10 mouse cellular contexts compared by ENCODE assay signal in the genomic region with DNA sequence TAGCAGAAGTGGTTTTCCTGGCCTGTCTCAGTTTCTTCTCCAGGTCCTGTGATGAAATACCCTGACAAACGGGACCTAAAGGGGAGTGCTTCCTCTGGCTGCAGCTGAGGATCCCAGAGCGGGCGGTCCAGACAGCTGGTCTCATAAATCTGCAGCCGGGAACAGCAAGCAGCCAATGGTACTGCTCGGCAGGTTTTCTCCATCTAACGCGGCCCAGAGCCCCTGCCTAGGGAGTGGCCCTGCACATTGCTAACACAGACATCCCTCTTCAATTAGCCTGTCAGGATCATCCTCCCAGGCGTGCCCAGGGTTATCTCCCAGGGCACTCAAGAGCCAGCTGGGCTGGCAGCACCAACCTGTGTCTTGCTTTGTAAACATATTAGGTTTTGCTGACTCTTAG. TPM values are rescaled to one million over a fixed set of nuclear protein-coding genes. Genes with fewer than 3 reads are reported as not detected.
DNase-seq lines count a peak whose midpoint lies in the region; ATAC-seq and TF ChIP-seq lines count a peak whose summit lies in the region.
"Had no signal": no experiment of that assay in that cellular context is flagged by ENCODE, and none has a peak within 500 bp of the region (broad histone marks: within the 10 kb centered on the region; RNA-seq: fewer than 3 reads in every experiment).

No protein-coding gene starts in this region.

- ATAC-seq in forebrain, embryonic 13.5 days: no peak
- ATAC-seq in forebrain, postnatal 0 days: no peak
- ATAC-seq in inflammation-experienced regulatory T-cells, adult 6 months: no peak

- no peaks in the 10 kb centered on the region for H3K36me3 ChIP-seq in forebrain, embryonic 13.5 days (ENCODE audit: poor library complexity, severe bottlenecking)
- peaks cover 3% of the 10 kb centered on the region for H3K36me3 ChIP-seq in forebrain, postnatal 0 days (ENCODE audit: insufficient read depth)

- no peaks in the 10 kb centered on the region for H3K9me3 ChIP-seq in forebrain, embryonic 13.5 days (replicated peaks)
- no peaks in the 10 kb centered on the region for H3K9me3 ChIP-seq in forebrain, postnatal 0 days (ENCODE audit: low read length)
- H3K9me3 ChIP-seq: limb, embryonic 15.5 days had no signal

- DNase-seq in forebrain, postnatal 0 days: no peak
- peak; percentile 16 to 29 for DNase-seq in urinary bladder, postnatal 36 days (ENCODE audit: low spot score in 2 of 2)
- no peak for DNase-seq in urinary bladder, postnatal 25 days (ENCODE audit: low spot score)
- peak; percentile 83 for DNase-seq in mesoderm, embryonic 11.5 days (ENCODE audit: low read depth, low spot score)
- DNase-seq in layer of hippocampus, postnatal 10 days (ENCODE audit: low spot score in 2 of 2): no peak
- DNase-seq in left cerebral cortex, adult 8-10 months (ENCODE audit: low spot score in 2 of 2): no peak

- peak overlapping the region; percentile 30; the same call in 1 of the 2 replicates for H3K9ac ChIP-seq in forebrain, embryonic 13.5 days
- no peak overlapping the region for H3K9ac ChIP-seq in forebrain, postnatal 0 days
- H3K9ac ChIP-seq: limb, embryonic 15.5 days had no signal

- H3K27ac ChIP-seq in forebrain, embryonic 13.5 days: no peak overlapping the region
- H3K27ac ChIP-seq in forebrain, postnatal 0 days (ENCODE audit: low read depth, low read length): no peak overlapping the region; the same call in 1 of the 2 replicates
- H3K27ac ChIP-seq: limb, embryonic 15.5 days had no signal

- TF ChIP-seq CTCF in forebrain, postnatal 0 days (IDR thresholded peaks at IDR 0.05; ENCODE audit: low read depth): no peak

- H3K4me2 ChIP-seq in forebrain, embryonic 13.5 days: no peak overlapping the region
- H3K4me2 ChIP-seq in forebrain, postnatal 0 days (ENCODE audit: low read depth): no peak overlapping the region
- H3K4me2 ChIP-seq: limb, embryonic 15.5 days had no signal

- no peak overlapping the region for H3K4me3 ChIP-seq in forebrain, embryonic 13.5 days
- no peak overlapping the region for H3K4me3 ChIP-seq in forebrain, postnatal 0 days (ENCODE audit: low read depth, low read length)
- H3K4me3 ChIP-seq: limb, embryonic 15.5 days; myocyte had no signal

- peaks cover 5% of the 10 kb centered on the region; the same call in 1 of the 2 replicates for H3K4me1 ChIP-seq in forebrain, embryonic 13.5 days
- 0 out of 2 replicates have a peak, but pooled peaks cover 3% of the 10 kb centered on the region for H3K4me1 ChIP-seq in forebrain, postnatal 0 days (ENCODE audit: insufficient read depth)

- no peaks in the 10 kb centered on the region for H3K27me3 ChIP-seq in forebrain, embryonic 13.5 days
- no peaks in the 10 kb centered on the region for H3K27me3 ChIP-seq in forebrain, postnatal 0 days (ENCODE audit: insufficient read depth, low read length)
- H3K27me3 ChIP-seq: limb, embryonic 15.5 days had no signal

- WGBS in forebrain, embryonic 13.5 days: 47% methylated on average over 8 of the region's 8 CpGs
- WGBS in forebrain, postnatal 0 days: 49% methylated on average over 8 of the region's 8 CpGs

RNA-seq across cellular contexts. Expression of a gene that starts 38.3 kb away (rescaled TPM):
- 14.5 and 14.8 TPM in 2 replicates for polyA plus RNA-seq in forebrain, embryonic 13.5 days (2015; fragmentation: Nextera tagmentation; extraction: Ambion mirVana)
- 26.1 and 27.7 TPM in 2 replicates for total RNA-seq in forebrain, postnatal 0 days (2014; rRNA removed)
- 17.2 and 21.5 TPM in 2 replicates for polyA plus RNA-seq in forebrain, postnatal 0 days (2015; fragmentation: Nextera tagmentation; extraction: Ambion mirVana)
- polyA plus RNA-seq in inflammation-experienced regulatory T-cells, adult 6 months (2017; shearing (Covaris generic)): 10 to 100 TPM in 2 of 3 experiments, 1 to 10 TPM in 1; 5.2 to 13.7 (median 10.6) TPM
- total RNA-seq in layer of hippocampus, postnatal 10 days (2021): 10 to 100 TPM; 17.3 to 19.7 TPM
- total RNA-seq in left cerebral cortex, adult 8-10 months (2022): 10 to 100 TPM; 18.4 to 23.6 (median 19.3) TPM

Comparison
In these comparisons a context has a peak if more than half of its experiments do, and no peak if none do; other contexts are left out.
1. DNase-seq: peak in urinary bladder, postnatal 36 days (2 of 2) and mesoderm, embryonic 11.5 days (single experiment); none in forebrain, postnatal 0 days (single experiment), urinary bladder, postnatal 25 days (single experiment), layer of hippocampus, postnatal 10 days (0 of 2) and left cerebral cortex, adult 8-10 months (0 of 2).